Mouse (Mus musculus) erythroblast, adult 5-6 weeks (primary cell): Measurements from ENCODE around the gene Thbs3. TPM values are rescaled to one million over a fixed set of nuclear protein-coding genes. Genes with fewer than 3 reads are reported as not detected.

Source experiments
- total RNA-seq, 2 experiments: library from RNA; stranded (forward) in 1 of 2; stranded (reverse) in 1 of 2; fragments of 150-400 nt in 1 of 2; fragments of 200-764, 138-1000 nt in 1 of 2; gene quantifications; 2 replicates each; pipeline versions ENCODE4 v1.2.3 to v1.2.4; 2015 to 2017; ENCODE audit warnings: low replicate concordance in 2 of 2

Thbs3 gene
- total RNA-seq, 2 experiments from 2014 or later = not detected

Other genes starting within 250 kb of the Thbs3 start
- gene Rusc1, start 121.9 kb upstream of the Thbs3 start, total RNA-seq (2015; ENCODE audit: low replicate concordance) = 0.38 and 2.5 TPM in 2 replicates
- 1.6 and 5.6 TPM in 2 replicates for gene Rusc1, start 121.9 kb upstream of the Thbs3 start, total RNA-seq (2017; ENCODE audit: low replicate concordance)
- gene Gm43738, start 114.1 kb upstream of the Thbs3 start, total RNA-seq (2015; ENCODE audit: low replicate concordance) = not detected in 2 replicates
- not detected in 2 replicates for gene Gm43738, start 114.1 kb upstream of the Thbs3 start, total RNA-seq (2017; ENCODE audit: low replicate concordance)
- gene Fdps, start 113.2 kb upstream of the Thbs3 start, total RNA-seq (2015; ENCODE audit: low replicate concordance) = 17.1 and 33.6 TPM in 2 replicates
- gene Fdps, start 113.2 kb upstream of the Thbs3 start, total RNA-seq (2017; ENCODE audit: low replicate concordance) = 30.1 and 47.8 TPM in 2 replicates
- 22.5 and 23.4 TPM in 2 replicates for gene Pklr, start 79.0 kb upstream of the Thbs3 start, total RNA-seq (2015; ENCODE audit: low replicate concordance)
- gene Pklr, start 79.0 kb upstream of the Thbs3 start, total RNA-seq (2017; ENCODE audit: low replicate concordance) = 5.6 and 5.7 TPM in 2 replicates
- gene Hcn3, start 55.0 kb upstream of the Thbs3 start, total RNA-seq (2015; ENCODE audit: low replicate concordance) = not detected in 2 replicates
- 1.3 TPM in 1 of 2 replicates, not detected in the other for gene Hcn3, start 55.0 kb upstream of the Thbs3 start, total RNA-seq (2017; ENCODE audit: low replicate concordance)
- 16.3 and 37.9 TPM in 2 replicates for gene Clk2, start 50.4 kb upstream of the Thbs3 start, total RNA-seq (2015; ENCODE audit: low replicate concordance)
- 24.4 and 47.4 TPM in 2 replicates for gene Clk2, start 50.4 kb upstream of the Thbs3 start, total RNA-seq (2017; ENCODE audit: low replicate concordance)
- gene Scamp3, start 37.7 kb upstream of the Thbs3 start, total RNA-seq (2015; ENCODE audit: low replicate concordance) = 20.3 and 24.0 TPM in 2 replicates
- 3.5 and 5.8 TPM in 2 replicates for gene Scamp3, start 37.7 kb upstream of the Thbs3 start, total RNA-seq (2017; ENCODE audit: low replicate concordance)
- 3.3 and 18.6 TPM in 2 replicates for gene Fam189b, start 32.0 kb upstream of the Thbs3 start, total RNA-seq (2015; ENCODE audit: low replicate concordance)
- gene Fam189b, start 32.0 kb upstream of the Thbs3 start, total RNA-seq (2017; ENCODE audit: low replicate concordance) = 1.8 TPM in 1 of 2 replicates, not detected in the other
- 11.1 and 18.8 TPM in 2 replicates for gene Gba, start 12.3 kb upstream of the Thbs3 start, total RNA-seq (2015; ENCODE audit: low replicate concordance)
- gene Gba, start 12.3 kb upstream of the Thbs3 start, total RNA-seq (2017; ENCODE audit: low replicate concordance) = 12.9 and 13.2 TPM in 2 replicates
- gene Mtx1, start 11.9 kb downstream of the Thbs3 start, total RNA-seq (2015; ENCODE audit: low replicate concordance) = 4.0 and 13.4 TPM in 2 replicates
- gene Mtx1, start 11.9 kb downstream of the Thbs3 start, total RNA-seq (2017; ENCODE audit: low replicate concordance) = 8.6 and 13.4 TPM in 2 replicates
- not detected in 2 replicates for gene Muc1, start 13.9 kb downstream of the Thbs3 start, total RNA-seq (2015; ENCODE audit: low replicate concordance)
- gene Muc1, start 13.9 kb downstream of the Thbs3 start, total RNA-seq (2017; ENCODE audit: low replicate concordance) = not detected in 2 replicates
- 47.0 and 49.8 TPM in 2 replicates for gene Krtcap2, start 30.8 kb downstream of the Thbs3 start, total RNA-seq (2015; ENCODE audit: low replicate concordance)
- 17.8 and 31.8 TPM in 2 replicates for gene Krtcap2, start 30.8 kb downstream of the Thbs3 start, total RNA-seq (2017; ENCODE audit: low replicate concordance)
- gene Trim46, start 31.1 kb downstream of the Thbs3 start, total RNA-seq (2015; ENCODE audit: low replicate concordance) = not detected in 2 replicates
- not detected in 2 replicates for gene Trim46, start 31.1 kb downstream of the Thbs3 start, total RNA-seq (2017; ENCODE audit: low replicate concordance)
- 16.1 and 42.3 TPM in 2 replicates for gene Dpm3, start 44.2 kb downstream of the Thbs3 start, total RNA-seq (2015; ENCODE audit: low replicate concordance)
- gene Dpm3, start 44.2 kb downstream of the Thbs3 start, total RNA-seq (2017; ENCODE audit: low replicate concordance) = 4.3 TPM in 1 of 2 replicates, not detected in the other
- gene Slc50a1, start 55.4 kb downstream of the Thbs3 start, total RNA-seq (2015; ENCODE audit: low replicate concordance) = 8.8 and 12.9 TPM in 2 replicates
- gene Slc50a1, start 55.4 kb downstream of the Thbs3 start, total RNA-seq (2017; ENCODE audit: low replicate concordance) = 10.9 and 11.5 TPM in 2 replicates
- not detected in 2 replicates for gene Efna1, start 66.0 kb downstream of the Thbs3 start, total RNA-seq (2015; ENCODE audit: low replicate concordance)
- not detected in 2 replicates for gene Efna1, start 66.0 kb downstream of the Thbs3 start, total RNA-seq (2017; ENCODE audit: low replicate concordance)
- gene Efna3, start 107.8 kb downstream of the Thbs3 start, total RNA-seq (2015; ENCODE audit: low replicate concordance) = not detected in 2 replicates
- gene Efna3, start 107.8 kb downstream of the Thbs3 start, total RNA-seq (2017; ENCODE audit: low replicate concordance) = not detected in 2 replicates
- not detected in 2 replicates for gene Efna4, start 122.8 kb downstream of the Thbs3 start, total RNA-seq (2015; ENCODE audit: low replicate concordance)
- not detected in 2 replicates for gene Efna4, start 122.8 kb downstream of the Thbs3 start, total RNA-seq (2017; ENCODE audit: low replicate concordance)
- gene Adam15, start 134.8 kb downstream of the Thbs3 start, total RNA-seq (2015; ENCODE audit: low replicate concordance) = 25.3 and 34.2 TPM in 2 replicates
- 5.0 and 14.1 TPM in 2 replicates for gene Adam15, start 134.8 kb downstream of the Thbs3 start, total RNA-seq (2017; ENCODE audit: low replicate concordance)
- gene Dcst2, start 146.8 kb downstream of the Thbs3 start, total RNA-seq (2015; ENCODE audit: low replicate concordance) = not detected in 2 replicates
- gene Dcst2, start 146.8 kb downstream of the Thbs3 start, total RNA-seq (2017; ENCODE audit: low replicate concordance) = not detected in 2 replicates
- gene Dcst1, start 150.1 kb downstream of the Thbs3 start, total RNA-seq (2015; ENCODE audit: low replicate concordance) = not detected in 2 replicates
- gene Dcst1, start 150.1 kb downstream of the Thbs3 start, total RNA-seq (2017; ENCODE audit: low replicate concordance) = not detected in 2 replicates
- 5.8 and 7.7 TPM in 2 replicates for gene Zbtb7b, start 179.6 kb downstream of the Thbs3 start, total RNA-seq (2015; ENCODE audit: low replicate concordance)
- gene Zbtb7b, start 179.6 kb downstream of the Thbs3 start, total RNA-seq (2017; ENCODE audit: low replicate concordance) = 5.4 and 15.2 TPM in 2 replicates
- gene Lenep, start 187.6 kb downstream of the Thbs3 start, total RNA-seq (2015; ENCODE audit: low replicate concordance) = 0.63 and 3.7 TPM in 2 replicates
- 0.17 TPM in 1 of 2 replicates, not detected in the other for gene Lenep, start 187.6 kb downstream of the Thbs3 start, total RNA-seq (2017; ENCODE audit: low replicate concordance)
- 2.1 and 6.3 TPM in 2 replicates for gene Flad1, start 196.7 kb downstream of the Thbs3 start, total RNA-seq (2015; ENCODE audit: low replicate concordance)
- 1.8 and 3.1 TPM in 2 replicates for gene Flad1, start 196.7 kb downstream of the Thbs3 start, total RNA-seq (2017; ENCODE audit: low replicate concordance)
- gene Cks1b, start 203.2 kb downstream of the Thbs3 start, total RNA-seq (2015; ENCODE audit: low replicate concordance) = 67.9 and 79.9 TPM in 2 replicates
- 37.4 and 42.1 TPM in 2 replicates for gene Cks1b, start 203.2 kb downstream of the Thbs3 start, total RNA-seq (2017; ENCODE audit: low replicate concordance)
- gene Shc1, start 203.3 kb downstream of the Thbs3 start, total RNA-seq (2015; ENCODE audit: low replicate concordance) = 14.4 and 25.2 TPM in 2 replicates
- 21.3 and 24.1 TPM in 2 replicates for gene Shc1, start 203.3 kb downstream of the Thbs3 start, total RNA-seq (2017; ENCODE audit: low replicate concordance)
- gene Pygo2, start 215.0 kb downstream of the Thbs3 start, total RNA-seq (2015; ENCODE audit: low replicate concordance) = 9.8 and 11.5 TPM in 2 replicates
- 5.6 and 12.4 TPM in 2 replicates for gene Pygo2, start 215.0 kb downstream of the Thbs3 start, total RNA-seq (2017; ENCODE audit: low replicate concordance)
- gene Pbxip1, start 221.5 kb downstream of the Thbs3 start, total RNA-seq (2015; ENCODE audit: low replicate concordance) = 3.8 and 4.2 TPM in 2 replicates
- gene Pbxip1, start 221.5 kb downstream of the Thbs3 start, total RNA-seq (2017; ENCODE audit: low replicate concordance) = 6.2 and 8.6 TPM in 2 replicates
- gene Pmvk, start 239.4 kb downstream of the Thbs3 start, total RNA-seq (2015; ENCODE audit: low replicate concordance) = 5.4 and 8.1 TPM in 2 replicates
- 6.6 and 10.1 TPM in 2 replicates for gene Pmvk, start 239.4 kb downstream of the Thbs3 start, total RNA-seq (2017; ENCODE audit: low replicate concordance)